Mouse (Mus musculus) heart, embryonic 11.5 days (tissue): ENCODE data around the gene Fam98c. TPM values are rescaled to one million over a fixed set of nuclear protein-coding genes. Genes with fewer than 3 reads are reported as not detected.
A peak's percentile ranks its signal among the peaks of the same experiment; 100 is the strongest.

Experiments
- ATAC-seq: fragments of 200-750 bp; cut with Nextera tagmentation; replicated peaks from 2 replicates; pipeline ENCODE4 v1.8.0; 2017; ENCODE audit warnings: moderate library complexity; ENCODE audit not compliant: insufficient number of reproducible peaks, low FRiP score, low TSS enrichment
- H3K27ac ChIP-seq: fragments of 300-500 bp; sonication (generic); 2 replicates; pipeline ENCODE4 v1.5.1; 2014; ENCODE audit warnings: mild to moderate bottlenecking, low read depth, low read length
- H3K27me3 ChIP-seq: fragments of 300-500 bp; sonication (generic); 2 replicates; pipeline ENCODE4 v1.6.1; 2014; ENCODE audit warnings: mild to moderate bottlenecking, low read length, mixed read lengths; ENCODE audit not compliant: control insufficient read depth, insufficient read depth
- H3K36me3 ChIP-seq: fragments of 300-500 bp; sonication (generic); 2 replicates; pipeline ENCODE4 v1.6.1; 2014; ENCODE audit warnings: mild to moderate bottlenecking, low read length, moderate library complexity, mixed read lengths; ENCODE audit not compliant: control insufficient read depth, insufficient read depth
- H3K4me1 ChIP-seq: fragments of 300-500 bp; sonication (generic); 2 replicates; pipeline ENCODE4 v1.6.1; 2014; ENCODE audit warnings: low read length; ENCODE audit not compliant: control insufficient read depth, insufficient read depth
- H3K4me2 ChIP-seq: fragments of 300-500 bp; sonication (generic); 2 replicates; pipeline ENCODE4 v1.6.1; 2014; ENCODE audit warnings: mild to moderate bottlenecking, moderate library complexity
- H3K4me3 ChIP-seq: fragments of 300-500 bp; sonication (generic); 2 replicates; pipeline ENCODE4 v1.5.1; 2014; ENCODE audit warnings: low read depth, low read length
- H3K9ac ChIP-seq: fragments of 300-500 bp; sonication (generic); 2 replicates; pipeline ENCODE4 v1.6.1; 2014; ENCODE audit warnings: mild to moderate bottlenecking, low read depth, low read length, moderate library complexity
- H3K9me3 ChIP-seq: fragments of 300-500 bp; sonication (generic); replicated peaks from 2 replicates; pipeline ENCODE4 v1.6.1; 2016; ENCODE audit warnings: low read length; ENCODE audit not compliant: control insufficient read depth
- WGBS: fragments of 180-500 bp; shearing (Covaris S2); extraction: QIAGEN DNeasy Blood & Tissue Kit; methylation state at CpG from one replicate; pipeline ENCODE4 v1.1.7; 2014; ENCODE audit not compliant: insufficient replicate concordance; 5-methylcytosine and 5-hydroxymethylcytosine counted together
- polyA plus RNA-seq: library from polyadenylated mRNA; unstranded; fragments of >200 nt; fragmentation: Nextera tagmentation; extraction: Ambion mirVana; gene quantifications from 2 replicates; pipeline ENCODE4 v1.2.1, GENCODE M21; 2014

Gene Fam98c
- polyA plus RNA-seq, 1 experiment from 2014 or later: 8.3 TPM

- Histone ChIP-seq H3K4me2 (no peak overlapping the region), H3K9ac (no peak overlapping the region), H3K4me1 (peaks cover 3% of the 10 kb centered on the region; the same call in 1 of the 2 replicates), H3K4me3 (no peak overlapping the region), H3K9me3 (no peaks in the 10 kb centered on the region), H3K27ac (no peak overlapping the region), H3K27me3 (no peaks in the 10 kb centered on the region), H3K36me3 (no peaks in the 10 kb centered on the region)
- WGBS: 25% methylated on average over 7 of the region's 7 CpGs
- no peak for ATAC-seq
Observed at GRCm38 (mm10) chr7:29126173-29126915, 29.7 kb downstream of the Fam98c start.

DNA sequence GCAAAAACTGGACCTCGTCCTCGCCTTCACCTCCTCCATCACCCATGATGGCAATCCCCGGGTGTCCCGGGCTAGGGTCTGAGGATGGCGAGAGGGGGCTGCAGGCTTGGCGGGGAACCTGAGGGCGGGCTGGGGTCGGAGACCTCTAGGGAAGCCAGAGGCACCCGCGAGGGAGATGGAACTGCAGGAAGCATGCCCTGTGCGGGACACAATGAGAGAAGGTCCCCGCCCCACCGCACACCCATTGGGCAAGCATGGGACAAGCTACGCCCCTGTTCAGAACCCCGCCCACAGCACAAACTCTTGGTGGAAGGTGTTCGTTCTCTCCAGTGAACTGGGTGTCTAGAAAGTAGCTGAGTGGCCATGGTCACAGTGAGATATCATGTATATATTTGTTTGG lies 31.1 kb downstream of the Fam98c start, which contains the start of gene Ryr1:
Ryr1 (minus strand) TSS at position 210 of the 400 bp plus-strand sequence.
- peak within 1 kb of the TSS; percentile 28 for H3K4me3 ChIP-seq
- no peaks in the 10 kb centered on the region for H3K36me3 ChIP-seq
- no peak within 1 kb of the TSS for H3K27ac ChIP-seq
- WGBS: 1% methylated on average over 16 of the region's 16 CpGs
- peak within 1 kb of the TSS; percentile 63 for H3K4me2 ChIP-seq
- H3K9ac ChIP-seq: no peak within 1 kb of the TSS
- peak; percentile 68; the same call in 1 of the 2 replicates for ATAC-seq
- no peaks in the 10 kb centered on the region for H3K9me3 ChIP-seq
- no peaks in the 10 kb centered on the region for H3K27me3 ChIP-seq
- peaks cover 3% of the 10 kb centered on the region; the same call in 1 of the 2 replicates for H3K4me1 ChIP-seq

DNA sequence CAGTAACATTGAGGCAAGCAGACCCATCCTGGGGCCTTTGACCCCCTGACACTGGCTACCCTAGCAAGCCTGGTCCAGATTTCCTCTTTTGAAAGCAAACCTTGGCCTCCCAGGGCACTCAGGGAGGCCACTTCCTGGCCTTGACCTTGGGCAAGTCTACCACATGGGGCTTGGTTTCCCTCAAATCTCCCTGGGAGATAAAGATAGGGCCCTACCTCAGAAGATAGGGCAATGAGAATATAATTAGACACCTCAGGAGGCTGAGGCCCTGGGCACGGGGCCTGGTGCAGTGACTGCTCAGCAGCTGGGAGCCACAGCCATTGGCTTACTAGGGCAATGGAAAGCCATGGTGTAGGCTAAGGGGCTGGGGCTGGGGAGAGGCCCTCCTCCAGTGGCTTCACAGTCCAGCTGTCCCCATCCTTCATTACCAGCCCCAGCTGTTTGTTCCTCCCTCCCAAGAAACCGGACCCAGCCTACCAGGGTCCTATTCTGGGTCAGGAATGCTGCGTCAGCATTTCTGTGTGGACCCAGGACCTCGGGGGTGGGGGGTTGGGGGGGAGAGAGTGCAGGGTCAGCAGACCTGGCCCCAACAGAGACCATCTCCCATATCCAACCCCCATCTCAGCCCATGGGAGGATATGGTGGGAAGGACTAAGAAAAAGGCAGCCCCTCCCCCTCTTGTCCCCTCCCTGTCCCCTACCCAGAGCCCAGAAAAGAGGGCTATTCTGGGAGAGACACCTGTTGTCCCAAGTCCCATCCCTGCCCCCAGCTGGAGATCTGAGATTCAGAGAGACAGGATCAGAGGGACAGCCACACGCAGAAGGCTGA lies 32.3 kb downstream of the Fam98c start:
- H3K4me3 ChIP-seq: no peak overlapping the region
- no peak overlapping the region for H3K4me2 ChIP-seq
- no peak overlapping the region for H3K9ac ChIP-seq
- WGBS: 45% methylated on average over 5 of the region's 5 CpGs
- no peak overlapping the region for H3K27ac ChIP-seq
- ATAC-seq: no peak
- peaks cover 3% of the 10 kb centered on the region; the same call in 1 of the 2 replicates for H3K27me3 ChIP-seq
- no peaks in the 10 kb centered on the region for H3K36me3 ChIP-seq
- no peaks in the 10 kb centered on the region for H3K9me3 ChIP-seq
- peaks cover 3% of the 10 kb centered on the region; the same call in 1 of the 2 replicates for H3K4me1 ChIP-seq

DNA sequence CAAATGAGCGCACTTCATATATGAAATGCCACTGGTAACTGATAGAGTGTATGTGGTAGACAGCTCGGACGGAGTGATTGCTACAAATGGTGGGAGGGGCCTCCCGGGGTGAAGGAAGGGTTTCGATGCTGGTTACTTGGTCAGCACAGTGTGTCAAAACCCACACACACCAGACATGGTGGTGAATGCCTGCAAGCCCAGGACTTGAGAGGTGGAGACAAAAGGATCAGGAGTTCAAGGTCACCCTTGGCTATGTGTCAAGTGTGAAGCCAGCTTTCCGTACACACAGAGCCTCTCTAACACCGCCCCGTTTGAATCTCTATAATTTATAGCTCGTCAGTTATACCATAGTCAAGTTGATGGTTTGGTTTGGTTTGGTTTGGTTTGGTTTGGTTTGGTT lies 33.2 kb downstream of the Fam98c start:
- no peaks in the 10 kb centered on the region for H3K9me3 ChIP-seq
- 84% methylated on average over 9 of the region's 9 CpGs for WGBS
- no peak overlapping the region for H3K9ac ChIP-seq
- H3K36me3 ChIP-seq: no peaks in the 10 kb centered on the region
- H3K4me2 ChIP-seq: no peak overlapping the region
- no peak overlapping the region for H3K27ac ChIP-seq
- peaks cover 6% of the 10 kb centered on the region; the same call in 1 of the 2 replicates for H3K27me3 ChIP-seq
- ATAC-seq: no peak
- H3K4me3 ChIP-seq: no peak overlapping the region
- peaks cover 3% of the 10 kb centered on the region; the same call in 1 of the 2 replicates for H3K4me1 ChIP-seq

DNA sequence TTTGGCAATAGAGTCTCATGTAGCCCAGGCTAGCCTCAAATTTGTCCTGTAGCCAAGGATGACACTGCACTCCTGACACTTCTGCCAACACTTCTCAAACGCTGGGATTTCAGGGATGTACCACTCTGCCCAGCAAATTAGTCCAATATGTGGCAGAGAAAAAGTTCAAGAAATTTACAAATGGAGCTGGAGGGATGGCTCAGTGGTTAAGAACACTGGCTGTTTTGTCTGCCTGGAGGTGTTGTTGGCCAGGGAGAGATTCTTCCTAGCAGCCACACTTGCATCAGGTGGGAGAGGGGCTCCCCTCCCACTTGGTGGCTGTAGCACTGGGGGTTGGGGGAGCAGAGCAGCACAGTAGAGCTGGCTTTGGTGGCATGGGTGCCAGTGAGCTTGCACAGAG lies 36.5 kb downstream of the Fam98c start:
- Histone ChIP-seq H3K4me3 (no peak overlapping the region), H3K9me3 (no peaks in the 10 kb centered on the region), H3K4me2 (no peak overlapping the region), H3K27me3 (peaks cover 6% of the 10 kb centered on the region; the same call in 1 of the 2 replicates), H3K9ac (no peak overlapping the region), H3K4me1 (peaks cover 3% of the 10 kb centered on the region; the same call in 1 of the 2 replicates), H3K27ac (no peak overlapping the region), H3K36me3 (no peaks in the 10 kb centered on the region)
- WGBS: 63% methylated on average over 1 of the region's 1 CpGs
- ATAC-seq: no peak

- ATAC-seq: no peak
- Histone ChIP-seq H3K9ac (no peak overlapping the region), H3K27ac (no peak overlapping the region), H3K27me3 (peaks cover 6% of the 10 kb centered on the region; the same call in 1 of the 2 replicates), H3K9me3 (no peaks in the 10 kb centered on the region), H3K36me3 (no peaks in the 10 kb centered on the region), H3K4me1 (no peaks in the 10 kb centered on the region), H3K4me3 (no peak overlapping the region), H3K4me2 (peak overlapping the region; percentile 27; the same call in 1 of the 2 replicates)
- 10% methylated on average over 18 of the region's 18 CpGs for WGBS
Observed at GRCm38 (mm10) chr7:29118142-29118851, 37.7 kb downstream of the Fam98c start.

GRCm38 (mm10) chr7:29108992-29109955 lies 46.8 kb downstream of the Fam98c start:
- Histone ChIP-seq H3K4me2 (peak overlapping the region; percentile 58), H3K27ac (no peak overlapping the region), H3K4me1 (peaks cover 5% of the 10 kb centered on the region; the same call in 1 of the 2 replicates), H3K9ac (no peak overlapping the region), H3K36me3 (no peaks in the 10 kb centered on the region), H3K27me3 (peaks cover 8% of the 10 kb centered on the region; the same call in 1 of the 2 replicates), H3K9me3 (no peaks in the 10 kb centered on the region), H3K4me3 (peak overlapping the region; percentile 21)
- 25% methylated on average over 38 of the region's 38 CpGs for WGBS
- no peak; the same call in 1 of the 2 replicates for ATAC-seq
